Mouse (Mus musculus): ENCODE results near the gene Slco1c1. TPM values are rescaled to one million over a fixed set of nuclear protein-coding genes. Genes with fewer than 3 reads are reported as not detected.
"Not testable (repeated sequence)": the region's sequence is repeated elsewhere in the genome, so short reads cannot be mapped to it uniquely, and the experiment has no call there.

Gene Slco1c1
- total RNA-seq, 2 experiments from 2014 or later = not detected

GRCm38 (mm10) chr6:141537298-141537697, 13.1 kb downstream of the Slco1c1 start:
- intact Hi-C loops (cut with DNase I) = no loop called here
- TF ChIP-seq CTCF (IDR thresholded peaks at IDR 0.05) = no peak

DNA sequence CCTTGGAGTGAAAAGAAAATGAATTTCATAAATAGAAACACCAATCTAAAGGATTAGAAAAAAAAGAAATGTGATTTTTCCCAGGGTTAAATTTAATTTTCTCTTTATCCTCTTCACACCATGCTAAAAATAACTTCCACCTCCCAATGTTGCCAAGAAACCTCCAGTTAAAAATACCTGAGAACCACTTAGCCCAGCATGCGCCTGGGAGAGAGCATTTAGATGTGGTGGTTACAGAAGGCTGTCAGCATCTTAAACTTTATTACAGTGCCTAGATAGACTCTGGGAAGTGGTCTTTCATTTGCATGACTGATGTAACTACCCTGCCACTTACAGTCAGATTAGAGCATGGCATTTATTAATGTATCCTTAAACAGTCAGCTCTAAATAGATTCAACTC, 17.0 kb downstream of the Slco1c1 start:
- intact Hi-C loops (cut with DNase I) = no loop called here
- DNase-seq = no peak
- no peak overlapping the region for H3K27ac ChIP-seq
- H3K4me3 ChIP-seq = no peak overlapping the region
- no peak for TF ChIP-seq CTCF (IDR thresholded peaks at IDR 0.05)

More at GRCm38 (mm10) chr6:141537298-141537697, 13.1 kb downstream of the Slco1c1 start:
- H3K4me3 ChIP-seq = no peak overlapping the region
- no peak overlapping the region for H3K27ac ChIP-seq
- DNase-seq = no peak

GRCm38 (mm10) chr6:141543344-141543743, 19.2 kb downstream of the Slco1c1 start:
- Histone ChIP-seq H3K27ac (no peak overlapping the region), H3K4me3 (no peak overlapping the region)
- DNase-seq = no peak
- no peak for TF ChIP-seq CTCF (IDR thresholded peaks at IDR 0.05)
- intact Hi-C loops (cut with DNase I) = no loop called here

DNA sequence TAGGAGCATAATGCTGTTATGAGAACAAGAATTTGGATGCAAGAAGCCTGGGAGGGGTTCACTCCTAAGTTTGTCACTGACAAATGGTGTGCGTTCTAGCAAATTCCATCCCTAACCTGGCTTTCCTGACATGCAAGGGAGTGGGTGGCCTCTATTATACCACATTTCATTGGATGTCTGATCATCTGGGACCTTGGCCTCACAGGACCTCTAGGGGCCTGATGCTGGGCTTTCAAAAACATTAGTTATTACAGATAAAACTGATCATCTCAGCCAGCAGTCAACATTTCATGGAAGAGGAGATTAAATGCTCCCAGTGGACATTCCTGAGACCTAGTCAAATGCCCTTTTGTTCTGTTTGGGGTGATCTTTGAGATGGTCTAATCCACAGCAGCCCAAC, 34.0 kb downstream of the Slco1c1 start:
- intact Hi-C loops (cut with DNase I) = no loop called here
- Histone ChIP-seq H3K27ac (no peak overlapping the region), H3K4me3 (no peak overlapping the region)
- no peak for DNase-seq
- TF ChIP-seq CTCF (IDR thresholded peaks at IDR 0.05) = no peak

- no peak overlapping the region for H3K4me3 ChIP-seq
- no peak for DNase-seq
- intact Hi-C loops (cut with DNase I) = no loop called here
- no peak overlapping the region for H3K27ac ChIP-seq
- TF ChIP-seq CTCF (IDR thresholded peaks at IDR 0.05) = no peak
These were observed 43.2 kb downstream of the Slco1c1 start for GRCm38 (mm10) chr6:141567366-141567765.

GRCm38 (mm10) chr6:141567852-141568558, 43.8 kb downstream of the Slco1c1 start:
- no peak for TF ChIP-seq CTCF (IDR thresholded peaks at IDR 0.05)
- peak; percentile 24 for DNase-seq
- intact Hi-C loops (cut with DNase I) = no loop called here
- Histone ChIP-seq H3K27ac (no peak overlapping the region), H3K4me3 (no peak overlapping the region)

DNA sequence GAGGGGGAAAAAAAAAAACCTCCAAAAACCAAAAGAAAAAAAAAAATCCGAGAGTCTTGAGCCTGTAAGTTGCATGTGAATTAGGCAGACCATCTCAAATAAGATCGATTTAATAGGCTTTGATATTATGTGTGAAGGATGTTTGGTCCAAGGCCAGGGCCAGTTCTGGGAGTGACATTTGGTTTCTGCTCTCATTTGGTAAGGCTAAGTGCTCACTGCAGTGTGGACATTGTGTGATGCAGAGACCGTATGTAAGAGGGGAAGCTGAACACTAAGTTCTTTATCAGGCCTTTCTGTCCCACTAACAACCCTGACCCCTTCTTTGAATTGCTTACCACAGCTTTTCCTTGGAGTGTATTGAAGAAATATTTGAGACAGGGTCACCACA, 44.4 kb downstream of the Slco1c1 start:
- intact Hi-C loops (cut with DNase I) = no loop called here
- Histone ChIP-seq H3K4me3 (no peak overlapping the region), H3K27ac (no peak overlapping the region)
- no peak for DNase-seq
- TF ChIP-seq CTCF (IDR thresholded peaks at IDR 0.05) = no peak

DNA sequence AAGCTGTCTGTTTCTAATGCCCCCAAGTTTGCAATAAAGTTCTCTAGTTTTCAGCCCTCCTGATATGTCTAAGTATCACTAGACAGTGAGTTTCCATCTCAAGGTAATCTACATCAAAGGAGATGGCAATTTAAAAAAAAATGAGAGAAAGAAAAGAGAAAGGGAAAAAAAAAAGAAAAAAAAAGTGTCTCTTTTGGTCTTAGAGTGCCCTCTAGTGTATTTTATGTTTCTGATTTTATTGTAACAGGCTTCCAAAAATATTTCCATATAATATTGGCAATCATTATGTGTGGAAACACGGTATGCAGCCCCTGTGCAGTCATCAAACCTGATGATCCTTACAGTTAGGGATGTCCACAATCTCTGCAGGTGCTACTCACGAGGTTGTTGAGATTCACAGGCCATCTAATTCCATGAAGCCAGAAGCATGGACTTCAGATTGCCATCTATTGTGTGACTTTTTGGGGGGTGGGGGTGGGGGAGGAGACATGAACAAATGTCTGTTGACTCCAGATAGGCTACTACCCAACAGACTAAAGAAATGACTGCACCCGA, 52.6 kb downstream of the Slco1c1 start:
- no peak for DNase-seq
- intact Hi-C loops (cut with DNase I) = loop anchor here (5.0 kb wide), 2 partner anchors 89 to 809 kb away; no protein-coding TSS in a partner anchor
- peak; percentile 60 for TF ChIP-seq CTCF (IDR thresholded peaks at IDR 0.05)

GRCm38 (mm10) chr6:141584791-141585403, 60.7 kb downstream of the Slco1c1 start:
- Histone ChIP-seq H3K27ac (no peak overlapping the region), H3K4me3 (no peak overlapping the region)
- intact Hi-C loops (cut with DNase I) = no loop called here
- no peak for DNase-seq
- TF ChIP-seq CTCF (IDR thresholded peaks at IDR 0.05) = no peak

More for the DNA sequence above, 52.6 kb downstream of the Slco1c1 start:
- no peak overlapping the region for H3K4me3 ChIP-seq
- no peak overlapping the region for H3K27ac ChIP-seq

GRCm38 (mm10) chr6:141590002-141590401, 65.8 kb downstream of the Slco1c1 start:
- intact Hi-C loops (cut with DNase I) = no loop called here
- no peak for TF ChIP-seq CTCF (IDR thresholded peaks at IDR 0.05)
- H3K4me3 ChIP-seq = no peak overlapping the region

GRCm38 (mm10) chr6:141590598-141591200, 66.5 kb downstream of the Slco1c1 start:
- H3K4me3 ChIP-seq; intact Hi-C loops (cut with DNase I); H3K27ac ChIP-seq; DNase-seq: not testable (repeated sequence)

More at GRCm38 (mm10) chr6:141590002-141590401, 65.8 kb downstream of the Slco1c1 start:
- no peak overlapping the region for H3K27ac ChIP-seq
- DNase-seq = no peak

GRCm38 (mm10) chr6:141596081-141596480, 71.9 kb downstream of the Slco1c1 start:
- intact Hi-C loops (cut with DNase I) = no loop called here
- Histone ChIP-seq H3K27ac (no peak overlapping the region), H3K4me3 (no peak overlapping the region)
- TF ChIP-seq CTCF (IDR thresholded peaks at IDR 0.05) = no peak
- DNase-seq = no peak

DNA sequence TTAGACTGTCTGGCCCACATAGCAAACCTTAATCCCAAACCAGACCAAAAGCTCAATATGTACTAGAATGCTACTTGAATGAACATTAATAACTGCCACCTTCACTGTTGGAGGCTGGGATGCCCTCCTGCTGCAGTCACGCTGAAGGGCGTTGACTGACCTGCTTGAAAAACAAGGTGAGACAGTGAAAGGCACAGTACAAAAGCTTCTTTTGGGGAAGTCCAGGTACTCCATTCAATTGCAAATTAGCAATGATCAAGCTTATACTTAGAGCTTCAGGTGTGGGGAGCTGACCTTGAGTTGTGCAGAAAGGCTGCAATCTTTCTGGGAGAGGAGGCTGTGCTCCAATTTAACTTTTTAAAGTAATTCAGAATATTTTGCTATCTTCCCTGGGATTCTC, 72.9 kb downstream of the Slco1c1 start:
- no peak for TF ChIP-seq CTCF (IDR thresholded peaks at IDR 0.05)
- Histone ChIP-seq H3K4me3 (no peak overlapping the region), H3K27ac (no peak overlapping the region)
- no peak for DNase-seq
- intact Hi-C loops (cut with DNase I) = no loop called here
